Mouse (Mus musculus): Measurements from ENCODE around the gene Smyd2.

The Smyd2 gene

DNA sequence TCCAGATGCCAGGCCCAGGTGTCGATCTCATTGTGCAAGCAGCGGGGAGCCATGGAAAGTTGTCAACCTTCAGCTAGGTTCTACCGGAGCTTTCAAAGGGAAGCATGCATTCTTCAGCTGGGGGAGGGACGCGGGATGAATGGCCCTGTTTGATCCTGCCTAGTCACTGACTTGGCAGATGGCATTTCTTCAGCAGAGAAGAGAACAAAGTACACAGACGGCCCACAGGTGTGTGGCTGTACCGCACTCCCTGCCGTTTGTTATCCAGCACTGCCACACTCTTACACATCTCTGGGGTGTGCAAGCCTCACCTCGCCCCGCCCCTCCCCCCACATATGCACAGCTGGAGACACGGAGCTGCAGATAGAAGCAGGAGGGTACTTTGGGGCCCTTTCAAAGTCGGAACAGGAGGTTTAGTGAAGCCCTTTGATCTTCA, 91.3 kb downstream of the Smyd2 start:
- peak in 1 of 2 experiments; percentile 42 for DNase-seq (ENCODE audit: low spot score in 2 of 2)

Data from spleen, postnatal 10 days (tissue).